Mouse (Mus musculus) spleen, adult 2 months (tissue): ENCODE data around the gene Tekt1.

Experiments used
- CTCF ChIP-seq: fragments of 200-500 bp; IDR thresholded peaks from 2 replicates; pipeline ENCODE4 v1.5.1; 2011; ENCODE audit warnings: mild to moderate bottlenecking, inconsistent platforms; ENCODE audit not compliant: insufficient read depth, insufficient read length, insufficient replicate concordance; ENCODE audit errors: extremely low read depth
- POLR2A ChIP-seq: fragments of 200-500 bp; IDR thresholded peaks from 2 replicates; pipeline ENCODE4 v1.6.1; 2011; ENCODE audit warnings: low read depth, low read length, inconsistent platforms

DNA sequence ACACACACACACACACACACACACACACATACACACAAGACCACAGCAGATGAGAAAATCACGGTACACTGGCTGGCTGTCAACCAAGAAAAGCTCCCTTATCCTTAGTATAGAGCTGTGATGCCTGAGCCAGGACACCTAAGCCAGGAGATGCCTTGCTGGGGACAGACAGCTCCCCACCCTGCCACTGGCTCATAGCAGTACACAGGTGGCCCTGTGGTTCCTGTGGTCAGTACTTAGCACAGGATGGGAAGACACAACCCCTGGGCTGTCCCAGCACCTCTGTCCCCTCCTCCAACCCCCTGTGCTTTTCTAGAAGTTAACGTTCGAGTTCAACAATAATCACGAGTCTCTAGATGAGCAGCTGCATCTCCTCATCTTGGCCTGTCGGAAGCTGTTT is 44.2 kb downstream of the Tekt1 start:
- TF ChIP-seq CTCF, result no peak
- no peak for TF ChIP-seq POLR2A
